Mouse (Mus musculus): ENCODE measurements at regions not wholly inside any gene's neighbourhood (a gene's known extent, or its start where the extent isn't known, plus 50 kb on each side); places are given as distances from the start of the nearest gene placed in this dataset.

DNA sequence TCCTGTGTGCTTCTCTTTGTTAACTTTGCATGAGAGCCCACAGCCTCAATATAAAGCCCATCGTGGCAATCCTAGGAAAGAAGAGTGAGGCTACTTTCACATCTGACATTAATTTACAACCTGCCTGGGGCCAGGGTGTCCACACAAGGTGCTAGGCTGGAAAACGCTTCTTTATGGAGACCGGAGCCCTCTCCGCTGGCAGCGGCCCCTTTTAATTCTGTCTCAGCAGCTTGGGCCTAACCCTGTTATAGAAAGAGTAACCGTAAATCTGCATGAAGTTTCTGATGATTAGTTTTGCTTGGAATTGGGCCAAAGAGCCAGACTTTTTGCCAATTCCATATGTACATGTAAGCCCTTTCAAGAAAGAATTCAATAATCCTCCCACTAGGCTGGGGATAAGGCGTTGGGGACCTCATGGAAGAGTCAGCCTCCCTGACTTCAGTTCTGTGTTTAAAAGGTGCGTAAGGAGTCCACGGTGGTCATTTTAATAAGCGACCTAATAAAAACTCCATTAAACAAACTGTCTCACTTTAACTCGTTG lies 304.2 kb upstream of the Dynlrb2 start:
- TF ChIP-seq ZNF384 (IDR thresholded peaks at IDR 0.05; ENCODE audit: low read depth, low read length) (no peak), MAFK (IDR thresholded peaks at IDR 0.05; ENCODE audit: insufficient read depth, low read depth, low read length) (no peak), ZC3H11A (IDR thresholded peaks at IDR 0.05; ENCODE audit: borderline replicate concordance, low read depth, low read length) (no peak), HCFC1 (IDR thresholded peaks at IDR 0.05; ENCODE audit: borderline replicate concordance, insufficient read depth, low read length) (no peak), CHD2 (IDR thresholded peaks at IDR 0.05; ENCODE audit: low read depth, low read length) (no peak)
- H3K4me1 ChIP-seq (ENCODE audit: control insufficient read depth in 2 of 2, insufficient read depth in 2 of 2, low read length in 2 of 2, poor library complexity in 1 of 2) = no peaks in the 10 kb centered on the region
- no peak overlapping the region for H3K9ac ChIP-seq (ENCODE audit: insufficient read depth, low read depth, low read length, poor library complexity, severe bottlenecking)
- no peak for DNase-seq (ENCODE audit: low read depth, low spot score)
- no peaks in the 10 kb centered on the region for H3K36me3 ChIP-seq (ENCODE audit: control insufficient read depth, insufficient read depth, low read length, poor library complexity, severe bottlenecking)
- no peaks in the 10 kb centered on the region for H3K9me3 ChIP-seq (ENCODE audit: control insufficient read depth, insufficient read depth, low read depth, low read length)
- in situ Hi-C loops (cut with MboI; ENCODE audit: low sequenced_read_pairs in 2 of 2, unreplicated experiment in 2 of 2) = no loop called here
- H3K4me3 ChIP-seq (ENCODE audit: insufficient read depth in 1 of 2, low read depth in 1 of 2, low read length in 2 of 2, poor library complexity in 1 of 2, severe bottlenecking in 1 of 2) = no peak overlapping the region
- no peak overlapping the region for H3K27ac ChIP-seq (ENCODE audit: insufficient read depth, low read depth, low read length, poor library complexity, severe bottlenecking)

DNA sequence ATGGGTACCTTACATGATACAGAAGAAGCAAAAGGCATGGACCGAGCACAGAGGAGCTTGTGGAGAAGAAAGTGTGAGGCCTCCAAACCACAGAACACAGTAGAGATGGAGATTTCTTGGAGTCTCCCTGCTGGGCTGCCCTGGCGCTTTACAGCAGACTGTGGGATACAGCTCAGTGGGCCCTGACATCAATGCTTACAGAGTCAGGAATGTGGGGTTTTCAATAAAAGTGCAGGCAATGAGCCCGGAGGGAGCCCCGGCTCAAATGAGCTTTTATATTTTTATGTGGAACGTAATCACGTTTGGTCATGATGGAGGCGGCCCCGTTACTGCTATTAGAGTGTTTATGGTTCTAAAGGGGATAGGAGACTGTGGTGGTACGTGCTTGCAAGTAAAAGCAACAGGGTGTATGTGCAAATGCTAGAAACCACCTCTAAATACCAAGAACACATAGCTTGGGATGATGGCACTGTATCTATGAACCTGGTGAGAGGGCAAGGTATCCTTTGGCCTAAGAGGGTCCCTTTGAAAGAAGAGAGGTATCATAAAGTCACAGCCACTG lies 308.1 kb upstream of the Dynlrb2 start:
- H3K4me1 ChIP-seq (ENCODE audit: control insufficient read depth in 2 of 2, insufficient read depth in 2 of 2, low read length in 2 of 2, poor library complexity in 1 of 2) = no peaks in the 10 kb centered on the region
- H3K27ac ChIP-seq (ENCODE audit: insufficient read depth, low read depth, low read length, poor library complexity, severe bottlenecking) = no peak overlapping the region
- no peak overlapping the region for H3K4me3 ChIP-seq (ENCODE audit: insufficient read depth in 1 of 2, low read depth in 1 of 2, low read length in 2 of 2, poor library complexity in 1 of 2, severe bottlenecking in 1 of 2)
- no peaks in the 10 kb centered on the region for H3K9me3 ChIP-seq (ENCODE audit: control insufficient read depth, insufficient read depth, low read depth, low read length)
- TF ChIP-seq HCFC1 (IDR thresholded peaks at IDR 0.05; ENCODE audit: borderline replicate concordance, insufficient read depth, low read length) = no peak
- TF ChIP-seq CHD2 (IDR thresholded peaks at IDR 0.05; ENCODE audit: low read depth, low read length) = no peak
- H3K36me3 ChIP-seq (ENCODE audit: control insufficient read depth, insufficient read depth, low read length, poor library complexity, severe bottlenecking) = no peaks in the 10 kb centered on the region
- H3K9ac ChIP-seq (ENCODE audit: insufficient read depth, low read depth, low read length, poor library complexity, severe bottlenecking) = no peak overlapping the region
- no peak for DNase-seq (ENCODE audit: low read depth, low spot score)
- in situ Hi-C loops (cut with MboI; ENCODE audit: low sequenced_read_pairs in 2 of 2, unreplicated experiment in 2 of 2) = no loop called here

GRCm38 (mm10) chr8:116192096-116192495 lies 312.7 kb upstream of the Dynlrb2 start:
- in situ Hi-C loops (cut with MboI; ENCODE audit: low sequenced_read_pairs in 2 of 2, unreplicated experiment in 2 of 2) = no loop called here
- Histone ChIP-seq H3K4me3 (ENCODE audit: insufficient read depth in 1 of 2, low read depth in 1 of 2, low read length in 2 of 2, poor library complexity in 1 of 2, severe bottlenecking in 1 of 2) (no peak overlapping the region), H3K36me3 (ENCODE audit: control insufficient read depth, insufficient read depth, low read length, poor library complexity, severe bottlenecking) (no peaks in the 10 kb centered on the region), H3K27ac (ENCODE audit: insufficient read depth, low read depth, low read length, poor library complexity, severe bottlenecking) (no peak overlapping the region), H3K9me3 (ENCODE audit: control insufficient read depth, insufficient read depth, low read depth, low read length) (no peaks in the 10 kb centered on the region), H3K9ac (ENCODE audit: insufficient read depth, low read depth, low read length, poor library complexity, severe bottlenecking) (no peak overlapping the region), H3K4me1 (ENCODE audit: control insufficient read depth in 2 of 2, insufficient read depth in 2 of 2, low read length in 2 of 2, poor library complexity in 1 of 2) (no peaks in the 10 kb centered on the region)
- no peak for DNase-seq (ENCODE audit: low read depth, low spot score)
- no peak for TF ChIP-seq CHD2 (IDR thresholded peaks at IDR 0.05; ENCODE audit: low read depth, low read length)
- TF ChIP-seq ZNF384 (IDR thresholded peaks at IDR 0.05; ENCODE audit: low read depth, low read length) = no peak
- TF ChIP-seq MAFK (IDR thresholded peaks at IDR 0.05; ENCODE audit: insufficient read depth, low read depth, low read length) = no peak

DNA sequence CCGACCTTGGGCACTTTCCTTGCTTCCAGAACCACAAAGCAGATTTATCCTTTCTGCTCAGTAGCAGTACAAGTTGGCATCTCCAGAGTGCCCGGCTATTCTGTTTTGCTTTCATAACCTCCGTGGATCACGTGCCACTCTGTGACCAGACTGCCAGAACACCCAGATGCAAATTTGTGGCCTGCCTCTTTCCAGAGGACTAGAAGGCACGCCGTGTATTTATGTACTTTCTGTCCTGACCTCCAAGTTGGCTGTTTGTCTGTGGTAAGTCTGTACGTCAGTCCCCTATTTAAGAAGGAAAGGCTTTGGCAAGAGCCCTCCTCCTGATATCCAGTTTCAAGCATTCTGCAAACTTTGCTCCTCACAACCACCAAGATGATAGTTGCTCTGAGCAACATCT lies 319.6 kb upstream of the Dynlrb2 start:
- H3K4me3 ChIP-seq (ENCODE audit: insufficient read depth in 1 of 2, low read depth in 1 of 2, low read length in 2 of 2, poor library complexity in 1 of 2, severe bottlenecking in 1 of 2) = no peak overlapping the region
- no peaks in the 10 kb centered on the region for H3K36me3 ChIP-seq (ENCODE audit: control insufficient read depth, insufficient read depth, low read length, poor library complexity, severe bottlenecking)
- no peaks in the 10 kb centered on the region for H3K9me3 ChIP-seq (ENCODE audit: control insufficient read depth, insufficient read depth, low read depth, low read length)
- no peaks in the 10 kb centered on the region for H3K4me1 ChIP-seq (ENCODE audit: control insufficient read depth in 2 of 2, insufficient read depth in 2 of 2, low read length in 2 of 2, poor library complexity in 1 of 2)
- no peak overlapping the region for H3K27ac ChIP-seq (ENCODE audit: insufficient read depth, low read depth, low read length, poor library complexity, severe bottlenecking)
- in situ Hi-C loops (cut with MboI; ENCODE audit: low sequenced_read_pairs in 2 of 2, unreplicated experiment in 2 of 2) = no loop called here
- no peak for DNase-seq (ENCODE audit: low read depth, low spot score)
- TF ChIP-seq MAFK (IDR thresholded peaks at IDR 0.05; ENCODE audit: insufficient read depth, low read depth, low read length) (no peak), CHD2 (IDR thresholded peaks at IDR 0.05; ENCODE audit: low read depth, low read length) (no peak), ZC3H11A (IDR thresholded peaks at IDR 0.05; ENCODE audit: borderline replicate concordance, low read depth, low read length) (no peak), HCFC1 (IDR thresholded peaks at IDR 0.05; ENCODE audit: borderline replicate concordance, insufficient read depth, low read length) (no peak), ZNF384 (IDR thresholded peaks at IDR 0.05; ENCODE audit: low read depth, low read length) (no peak)
- H3K9ac ChIP-seq (ENCODE audit: insufficient read depth, low read depth, low read length, poor library complexity, severe bottlenecking) = no peak overlapping the region

DNA sequence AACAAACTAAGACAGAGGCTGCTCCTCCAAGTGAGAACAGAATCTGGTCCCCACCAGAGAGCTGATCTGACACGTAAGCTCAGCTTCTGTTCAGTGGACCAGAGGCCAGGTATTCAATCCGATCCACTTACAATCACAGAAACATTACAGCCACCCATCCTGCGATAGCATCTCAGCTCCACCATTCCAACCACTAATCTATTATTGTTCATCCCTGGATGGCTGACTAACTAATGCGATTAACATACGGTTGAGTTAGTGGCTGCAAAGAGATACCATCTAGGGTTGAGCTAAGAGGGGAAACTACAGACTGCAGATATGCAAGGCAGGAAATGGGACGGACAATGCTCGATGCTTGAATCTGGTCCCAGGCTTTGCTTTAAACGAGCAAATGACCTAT lies 320.5 kb upstream of the Dynlrb2 start:
- in situ Hi-C loops (cut with MboI; ENCODE audit: low sequenced_read_pairs in 2 of 2, unreplicated experiment in 2 of 2) = no loop called here
- no peak overlapping the region for H3K27ac ChIP-seq (ENCODE audit: insufficient read depth, low read depth, low read length, poor library complexity, severe bottlenecking)
- no peak overlapping the region for H3K4me3 ChIP-seq (ENCODE audit: insufficient read depth in 1 of 2, low read depth in 1 of 2, low read length in 2 of 2, poor library complexity in 1 of 2, severe bottlenecking in 1 of 2)
- no peak for TF ChIP-seq CHD2 (IDR thresholded peaks at IDR 0.05; ENCODE audit: low read depth, low read length)
- DNase-seq (ENCODE audit: low read depth, low spot score) = no peak
- H3K9me3 ChIP-seq (ENCODE audit: control insufficient read depth, insufficient read depth, low read depth, low read length) = no peaks in the 10 kb centered on the region
- no peaks in the 10 kb centered on the region for H3K4me1 ChIP-seq (ENCODE audit: control insufficient read depth in 2 of 2, insufficient read depth in 2 of 2, low read length in 2 of 2, poor library complexity in 1 of 2)
- no peak overlapping the region for H3K9ac ChIP-seq (ENCODE audit: insufficient read depth, low read depth, low read length, poor library complexity, severe bottlenecking)
- no peaks in the 10 kb centered on the region for H3K36me3 ChIP-seq (ENCODE audit: control insufficient read depth, insufficient read depth, low read length, poor library complexity, severe bottlenecking)

All from ES-E14 (cell line).